8 mouse cellular contexts compared by ENCODE assay signal in genomic region chr7:79345902-79346301, GRCm38 (mm10). TPM values are rescaled to one million over a fixed set of nuclear protein-coding genes. Genes with fewer than 3 reads are reported as not detected.
DNase-seq lines count a peak whose midpoint lies in the region; ATAC-seq and TF ChIP-seq lines count a peak whose summit lies in the region.

No protein-coding gene starts in this region.

- H3K4me2 ChIP-seq in hindbrain, postnatal 0 days (ENCODE audit: low read depth, low read length) = no peak overlapping the region

- peak; percentile 33 for DNase-seq in gastrocnemius, adult 18-20 months (ENCODE audit: low spot score)
- DNase-seq in gastrocnemius, adult 8-10 months (ENCODE audit: low spot score in 2 of 2) = no peak
- peak; percentile 33 for DNase-seq in ovary, postnatal 36 days (ENCODE audit: low spot score)
- no peak for DNase-seq in ovary, postnatal 10 days (ENCODE audit: low spot score)
- peak; percentile 78 for DNase-seq in brain, adult 2 months (ENCODE audit: low read depth, low spot score)
- peak; percentile 79 for DNase-seq in hindbrain, postnatal 0 days (ENCODE audit: low spot score)
- peak; percentile 78 for DNase-seq in lung, postnatal 10 days
- peak; percentile 83 for DNase-seq in testis, postnatal 10 days (ENCODE audit: low spot score)

- H3K27ac ChIP-seq in hindbrain, postnatal 0 days = no peak overlapping the region

- H3K27me3 ChIP-seq in hindbrain, postnatal 0 days (ENCODE audit: insufficient read depth, low read length) = no peaks in the 10 kb centered on the region

- H3K9me3 ChIP-seq in hindbrain, postnatal 0 days (ENCODE audit: low read length) = no peaks in the 10 kb centered on the region

- peaks cover 20% of the 10 kb centered on the region for H3K36me3 ChIP-seq in hindbrain, postnatal 0 days (ENCODE audit: insufficient read depth, low read length)

- ATAC-seq in hindbrain, postnatal 0 days = no peak

- no peak overlapping the region for H3K4me3 ChIP-seq in hindbrain, postnatal 0 days (ENCODE audit: low read length)

- WGBS in hindbrain, postnatal 0 days = 52% methylated on average over 4 of the region's 4 CpGs

- no peak overlapping the region for H3K9ac ChIP-seq in hindbrain, postnatal 0 days (replicated peaks; ENCODE audit: low read length)

- TF ChIP-seq CTCF in hindbrain, postnatal 0 days (IDR thresholded peaks at IDR 0.05; ENCODE audit: low read depth) = peak; percentile 75

- H3K4me1 ChIP-seq in hindbrain, postnatal 0 days (ENCODE audit: insufficient read depth, low read length) = no peaks in the 10 kb centered on the region

RNA-seq across cellular contexts. Expression of gene Rlbp1, which starts 40.9 kb away (rescaled TPM):
- not detected for total RNA-seq in gastrocnemius, adult 18-20 months (2021)
- total RNA-seq in gastrocnemius, adult 8-10 months (2022) = not detected
- total RNA-seq in hindbrain, postnatal 0 days (2014; rRNA removed) = 25.3 and 32.3 TPM in 2 replicates
- 21.2 and 21.9 TPM in 2 replicates for polyA plus RNA-seq in hindbrain, postnatal 0 days (2015; fragmentation: Nextera tagmentation; extraction: Ambion mirVana)

RNA-seq across cellular contexts. Expression of gene Fanci, which starts 45.8 kb away (rescaled TPM):
- not detected for total RNA-seq in gastrocnemius, adult 18-20 months (2021)
- not detected for total RNA-seq in gastrocnemius, adult 8-10 months (2022)
- 2.9 and 3.5 TPM in 2 replicates for total RNA-seq in hindbrain, postnatal 0 days (2014; rRNA removed)
- polyA plus RNA-seq in hindbrain, postnatal 0 days (2015; fragmentation: Nextera tagmentation; extraction: Ambion mirVana) = 1.9 and 2.4 TPM in 2 replicates

Comparison
In these comparisons a context has a peak if more than half of its experiments do, and no peak if none do; other contexts are left out.
1. DNase-seq: peak in gastrocnemius, adult 18-20 months (single experiment), ovary, postnatal 36 days (single experiment), brain, adult 2 months (single experiment), hindbrain, postnatal 0 days (single experiment), lung, postnatal 10 days (single experiment) and testis, postnatal 10 days (single experiment); none in gastrocnemius, adult 8-10 months (0 of 2) and ovary, postnatal 10 days (single experiment).
2. RNA of gene Rlbp1, which starts 40.9 kb away (total RNA-seq): 25.3 to 32.3 TPM in hindbrain, postnatal 0 days; not detected in gastrocnemius, adult 18-20 months and not detected in gastrocnemius, adult 8-10 months; every median in the first group is over 10 times any median in the second.